Mouse (Mus musculus) spleen, adult 12 weeks (tissue): Measurements from ENCODE around the gene Blm.
A peak's percentile ranks its signal among the peaks of the same experiment; 100 is the strongest.
"Not testable (repeated sequence)": the region's sequence is repeated elsewhere in the genome, so short reads cannot be mapped to it uniquely, and the experiment has no call there.

Experiments
- DNase-seq: peaks from one replicate; pipeline ENCODE4 v3.0.0; 2022; ENCODE audit warnings: low spot score

The Blm gene

DNA sequence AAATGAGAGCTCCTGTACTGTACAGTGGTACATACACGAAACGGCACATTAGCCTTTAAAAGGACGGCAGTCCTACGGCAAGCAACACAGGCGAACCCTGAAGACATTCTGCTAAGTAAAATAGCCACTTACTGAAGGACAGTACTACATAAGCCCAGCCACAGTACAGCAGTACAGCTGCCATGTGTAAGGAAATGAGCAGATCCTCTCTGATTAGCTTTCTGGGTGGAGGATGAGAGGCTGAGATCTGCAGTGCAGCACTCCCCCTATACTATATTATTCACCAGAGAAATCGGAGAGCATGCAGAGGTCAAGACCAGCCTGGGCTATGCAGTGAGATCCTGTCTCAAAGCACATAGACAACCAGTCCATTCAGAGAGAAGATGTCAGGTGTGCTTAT lies 3.8 kb downstream of the Blm start:
- DNase-seq = no peak

DNA sequence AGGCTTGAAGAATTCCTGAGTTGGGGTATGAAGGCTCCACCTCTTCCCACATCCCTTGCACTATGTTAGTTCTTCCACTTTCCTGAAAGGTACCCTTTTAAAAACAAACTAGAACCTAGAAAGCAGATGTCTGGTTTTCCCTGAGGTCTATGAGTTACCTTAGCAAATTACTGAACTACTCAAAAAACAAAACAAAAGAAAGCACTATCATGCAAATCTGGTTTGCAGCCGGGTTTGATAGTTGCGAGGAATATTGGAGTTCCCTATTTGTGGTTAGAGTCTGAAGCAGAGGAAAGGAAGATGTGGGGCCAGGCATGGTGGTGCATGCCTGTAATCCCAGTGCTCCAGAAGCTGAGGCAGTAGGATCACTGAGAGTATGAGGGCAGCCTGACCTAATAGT lies 4.3 kb downstream of the Blm start:
- no peak for DNase-seq

DNA sequence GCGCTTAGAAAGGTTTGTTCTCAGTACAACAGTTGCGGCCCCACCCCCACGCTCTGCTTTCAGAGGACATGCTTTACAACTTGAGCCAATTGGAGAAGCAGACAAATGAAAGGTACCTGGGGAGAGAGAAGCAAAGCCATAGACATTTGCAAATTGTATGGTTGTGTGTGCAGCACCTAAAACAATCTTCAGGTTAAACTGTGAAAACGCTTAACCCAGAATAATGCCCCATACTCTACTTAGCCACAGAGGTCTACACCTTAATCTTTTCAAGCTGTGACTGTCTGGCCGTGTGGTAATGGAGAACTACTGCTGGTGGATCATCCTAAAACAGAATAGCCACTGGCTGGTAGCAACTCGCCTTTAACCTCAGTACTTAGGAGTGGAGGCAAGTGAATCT lies 8.2 kb downstream of the Blm start:
- no peak for DNase-seq

DNA sequence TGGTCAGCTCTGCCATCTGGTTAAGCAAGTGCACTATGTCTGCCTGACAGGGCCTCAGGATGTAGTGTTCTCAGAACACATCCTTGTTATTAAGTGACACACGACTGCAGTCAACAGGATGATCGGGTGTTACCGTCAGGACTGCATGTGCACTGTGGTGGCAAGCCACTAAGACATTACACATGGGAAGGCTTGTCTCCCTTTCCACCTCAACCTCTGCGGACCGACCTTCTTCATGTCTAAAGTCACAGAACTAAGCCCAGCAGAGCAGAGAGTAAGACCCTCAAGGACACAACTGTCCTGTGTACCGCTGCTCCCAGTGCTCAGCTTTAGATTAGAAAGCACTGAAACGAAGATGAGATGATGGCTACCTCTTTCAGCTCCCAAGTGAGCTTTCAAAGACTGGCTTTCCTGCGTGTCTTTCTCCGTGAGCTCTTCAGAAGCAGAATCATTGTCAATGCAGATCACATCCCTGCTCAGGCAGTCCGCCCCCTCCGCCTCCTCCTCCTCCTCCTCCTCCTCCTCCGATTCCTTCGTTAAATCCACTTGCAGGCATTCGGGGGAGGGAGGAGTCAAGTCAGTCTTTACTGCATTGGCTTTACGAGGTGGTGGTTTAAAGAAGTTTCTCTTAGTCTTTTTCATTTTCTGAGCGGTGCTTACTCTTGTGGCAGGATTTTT lies 22.4 kb downstream of the Blm start:
- no peak for DNase-seq

DNA sequence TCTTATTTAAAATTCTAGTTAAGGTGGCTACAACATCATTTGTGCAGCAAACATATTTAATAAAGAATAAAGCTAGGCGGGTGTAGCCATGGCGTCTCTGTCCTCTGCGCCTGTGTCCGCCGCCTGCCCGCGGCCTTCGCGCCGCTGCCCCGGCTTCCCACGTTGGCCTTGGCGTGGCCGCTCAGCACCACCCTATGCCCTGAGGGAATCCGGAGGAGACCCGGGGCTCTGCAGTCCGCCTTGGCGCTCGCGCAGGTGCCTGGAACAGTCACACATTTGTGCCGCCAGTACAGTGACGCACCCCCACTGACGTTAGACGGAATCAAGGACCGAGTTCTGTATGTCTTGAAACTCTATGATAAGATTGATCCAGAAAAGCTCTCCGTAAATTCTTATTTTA lies 27.2 kb downstream of the Blm start:
- not testable (repeated sequence) for DNase-seq

DNA sequence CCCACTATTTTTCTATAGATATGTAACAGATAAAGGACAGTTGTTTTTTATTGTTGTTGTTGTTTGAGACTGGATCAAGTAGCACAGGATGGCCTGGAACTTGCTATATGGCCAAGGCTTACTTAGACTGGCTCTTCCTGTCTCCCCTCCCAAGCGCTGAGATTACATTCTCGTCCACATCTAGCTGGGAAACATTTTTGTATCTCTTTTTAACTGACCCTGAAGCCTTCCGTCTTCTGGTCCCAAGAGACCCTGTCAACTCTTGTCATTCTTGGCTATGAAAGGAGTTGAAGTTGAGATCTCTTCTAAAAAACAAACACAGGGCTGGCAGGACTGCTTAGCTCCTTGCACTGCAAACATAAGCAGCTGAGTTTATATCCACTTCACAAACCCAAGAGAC lies 28.9 kb downstream of the Blm start:
- no peak for DNase-seq

DNA sequence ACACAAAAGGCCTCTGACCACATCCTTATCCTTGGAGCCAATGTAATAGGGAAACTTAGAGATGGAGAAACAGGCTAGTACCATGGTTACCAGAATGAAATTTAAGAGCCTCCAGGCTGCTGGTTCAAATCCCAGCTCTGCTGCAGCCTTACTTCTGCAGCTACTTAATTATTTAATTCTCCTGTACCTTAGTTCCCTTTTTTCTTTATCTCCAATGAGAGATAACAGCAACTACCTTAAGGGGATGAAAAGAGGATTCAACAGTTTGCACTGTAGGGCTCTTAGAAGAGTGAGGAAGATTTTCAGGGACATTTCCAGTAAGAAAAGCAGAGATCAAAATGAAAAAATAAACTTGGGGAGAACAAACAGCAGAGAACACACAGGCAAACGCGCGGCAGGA lies 30.0 kb downstream of the Blm start:
- no peak for DNase-seq

DNA sequence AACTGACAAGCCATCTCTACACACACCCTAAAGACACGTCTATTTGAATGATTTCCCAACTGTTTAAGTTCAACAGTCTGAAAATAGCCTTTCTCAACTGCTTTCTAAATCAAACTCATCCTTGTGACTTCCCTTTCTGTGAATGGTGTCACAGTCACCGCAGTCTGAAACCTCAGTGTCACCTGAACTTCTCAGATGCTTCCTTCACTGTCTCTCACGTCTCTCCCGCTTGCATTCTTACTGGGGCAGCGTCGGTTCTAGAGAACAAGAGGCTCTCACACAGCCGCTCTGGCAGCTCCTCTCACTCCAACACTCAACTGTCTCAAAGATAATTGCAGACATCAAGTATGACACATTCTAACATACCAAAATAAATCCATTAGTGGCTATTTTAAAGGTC lies 33.9 kb downstream of the Blm start:
- DNase-seq = no peak

DNA sequence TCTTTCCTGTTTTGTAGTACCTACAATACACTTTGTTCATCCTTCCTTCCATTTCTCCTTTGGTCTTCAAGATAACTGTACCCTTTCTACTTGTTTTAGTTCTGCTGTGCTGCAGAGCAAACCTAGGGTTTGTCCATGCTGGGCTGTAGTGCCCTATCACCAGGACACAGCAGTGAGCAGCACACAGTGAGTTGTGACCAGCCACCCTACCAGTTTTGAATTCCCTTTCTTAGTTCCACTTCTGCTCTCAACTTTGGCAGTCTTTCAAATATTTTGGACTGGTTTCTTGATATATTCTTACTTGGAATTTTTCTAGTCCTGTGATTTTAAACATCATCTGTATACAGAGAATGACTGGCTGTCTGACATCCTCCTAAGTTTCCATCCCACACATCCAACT lies 34.8 kb downstream of the Blm start:
- DNase-seq = no peak

DNA sequence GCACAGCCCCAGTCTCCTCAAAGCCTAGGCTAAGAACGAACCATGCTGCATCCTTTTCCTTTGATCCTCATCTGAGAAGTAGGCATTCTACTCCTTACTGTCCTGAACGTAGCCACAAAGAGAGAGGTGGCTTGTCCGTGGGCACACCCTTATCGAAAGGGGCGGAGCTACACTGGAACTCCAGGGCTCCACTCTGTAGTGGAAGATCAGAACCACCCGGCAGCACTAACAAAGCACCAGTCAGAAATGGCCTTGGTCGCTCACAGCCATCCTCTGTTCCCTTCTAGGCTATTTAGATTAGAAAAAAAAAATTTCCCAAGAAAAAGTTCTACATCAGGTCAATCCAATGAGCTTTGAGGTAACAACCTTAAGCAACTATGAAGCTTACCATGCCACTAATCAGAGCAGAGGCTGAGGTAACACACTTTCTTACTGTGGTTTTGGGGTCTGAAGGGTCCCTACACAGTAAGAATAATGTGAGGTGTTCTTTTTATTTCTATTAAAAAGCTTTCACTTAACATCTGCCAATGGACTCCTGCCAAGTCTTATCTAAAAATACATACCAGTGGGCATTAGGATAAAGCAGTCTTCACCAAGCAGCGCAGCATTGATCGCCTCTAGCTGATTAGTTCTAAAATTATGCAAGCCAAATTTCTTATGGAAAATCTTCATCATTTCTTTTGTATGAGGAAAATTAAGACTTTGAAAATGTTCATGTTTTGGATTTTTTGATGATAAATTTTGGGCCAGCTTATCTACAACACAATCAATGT lies 35.5 kb downstream of the Blm start:
- DNase-seq = peak; percentile 44

DNA sequence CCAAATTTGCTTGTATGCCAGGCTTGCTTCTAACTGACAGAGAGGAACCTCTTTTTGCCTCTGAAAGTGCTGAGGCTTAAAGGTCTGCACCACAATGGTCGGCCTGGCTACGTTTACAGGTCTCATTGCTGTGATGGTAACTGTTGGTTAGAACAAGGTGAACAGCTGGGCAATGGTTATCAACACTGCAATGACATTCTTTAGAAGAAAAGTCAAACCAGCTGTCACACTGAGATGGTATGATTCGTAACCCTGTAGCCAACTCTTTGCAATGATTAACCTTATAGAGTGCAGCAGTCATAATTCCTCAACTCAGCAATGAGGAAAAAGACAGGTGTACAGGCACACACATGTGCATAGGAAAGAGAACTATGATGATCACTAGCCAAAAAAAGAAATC lies 38.3 kb downstream of the Blm start:
- no peak for DNase-seq

DNA sequence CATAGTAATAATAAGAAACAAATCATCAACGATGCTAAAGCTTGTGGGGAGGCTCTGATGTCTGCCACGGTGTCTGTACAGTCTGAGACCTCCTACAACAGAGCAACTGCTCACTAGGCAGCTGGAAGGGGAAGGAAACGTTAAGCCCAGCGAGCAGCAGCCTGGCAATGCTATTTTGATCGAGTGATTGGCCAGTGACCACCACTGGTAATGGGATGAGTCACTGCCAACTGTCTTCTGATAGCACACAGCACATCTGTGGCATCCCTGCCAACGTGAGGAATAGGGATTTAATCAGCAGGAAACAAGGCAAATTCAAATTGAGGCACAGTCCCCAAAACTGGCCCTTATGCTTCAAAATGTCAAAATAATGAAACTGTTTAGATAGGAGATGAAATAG lies 39.7 kb downstream of the Blm start:
- DNase-seq = no peak

DNA sequence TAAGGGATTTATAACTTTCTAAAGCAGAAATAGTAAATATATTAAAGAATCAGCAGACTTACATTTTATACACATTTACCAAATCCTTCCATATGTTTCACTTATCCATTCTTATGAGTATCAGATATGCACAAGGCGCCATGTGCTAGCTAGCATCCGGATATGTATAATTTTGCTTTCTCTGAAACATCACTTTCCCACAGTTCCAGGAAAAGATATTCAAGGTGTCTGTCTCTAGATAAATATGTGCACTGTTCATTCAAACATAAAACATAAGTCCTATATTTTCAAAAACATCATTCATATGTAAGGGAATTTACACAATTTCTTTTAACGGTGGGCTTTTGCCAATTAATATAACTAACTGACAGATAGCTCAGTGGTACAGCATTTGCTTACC lies 42.9 kb downstream of the Blm start:
- DNase-seq = no peak

DNA sequence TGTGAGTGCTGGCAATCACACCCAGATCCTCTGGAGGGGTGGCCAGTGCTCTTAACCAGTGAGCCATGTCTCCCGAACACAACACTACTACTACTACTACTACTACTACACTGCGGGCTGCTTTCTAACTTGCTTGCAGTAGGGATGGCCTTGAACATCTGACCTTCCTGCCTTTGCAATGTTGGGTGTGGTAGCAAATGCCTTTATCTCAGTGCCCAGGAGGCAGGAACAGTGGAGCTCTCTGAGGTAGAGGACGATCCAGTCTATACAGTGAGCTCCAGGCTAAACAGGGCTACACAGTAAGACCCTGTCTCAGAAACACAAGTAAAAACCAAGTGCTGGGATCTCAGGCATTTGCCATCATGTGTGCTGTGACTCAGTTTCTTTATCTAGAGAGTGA lies 43.8 kb downstream of the Blm start:
- DNase-seq = peak; percentile 11

DNA sequence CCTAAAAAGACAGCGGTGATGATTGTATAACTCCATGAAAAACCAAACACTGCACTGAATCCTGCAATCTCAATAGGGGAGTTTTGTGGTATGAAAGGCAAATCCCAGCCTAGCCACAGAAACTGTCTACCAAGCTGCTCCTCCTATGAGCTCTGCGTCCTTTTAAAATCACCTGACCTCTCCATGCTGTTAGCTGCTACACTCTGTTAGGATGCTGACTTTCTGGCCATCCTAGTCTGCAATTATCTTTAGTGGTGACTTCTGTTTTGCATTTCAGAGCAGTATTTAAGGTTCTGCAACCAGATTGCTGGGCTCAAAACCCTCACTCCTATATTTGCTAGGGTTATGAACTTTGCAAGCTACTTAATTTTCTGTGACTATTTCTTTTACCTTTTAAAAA lies 44.6 kb downstream of the Blm start:
- no peak for DNase-seq

DNA sequence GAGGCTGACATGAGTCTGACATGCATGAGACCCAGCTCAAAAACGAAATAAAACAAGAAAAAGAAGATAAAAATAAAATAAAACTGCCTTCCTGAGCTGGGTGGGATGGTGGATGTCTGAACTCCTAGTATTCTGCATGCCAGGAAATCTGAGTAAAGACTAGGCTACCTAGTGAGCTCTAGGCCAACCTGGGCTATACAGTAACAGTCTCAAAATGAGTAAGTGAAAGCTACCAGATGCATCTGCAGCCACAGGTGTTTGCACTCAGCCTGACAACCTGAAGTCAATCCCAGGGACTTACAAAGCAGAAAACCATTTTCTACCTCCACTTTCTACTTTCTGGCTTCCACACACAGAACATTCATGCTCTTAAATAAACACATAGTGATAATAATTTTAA lies 45.5 kb downstream of the Blm start:
- no peak for DNase-seq

DNA sequence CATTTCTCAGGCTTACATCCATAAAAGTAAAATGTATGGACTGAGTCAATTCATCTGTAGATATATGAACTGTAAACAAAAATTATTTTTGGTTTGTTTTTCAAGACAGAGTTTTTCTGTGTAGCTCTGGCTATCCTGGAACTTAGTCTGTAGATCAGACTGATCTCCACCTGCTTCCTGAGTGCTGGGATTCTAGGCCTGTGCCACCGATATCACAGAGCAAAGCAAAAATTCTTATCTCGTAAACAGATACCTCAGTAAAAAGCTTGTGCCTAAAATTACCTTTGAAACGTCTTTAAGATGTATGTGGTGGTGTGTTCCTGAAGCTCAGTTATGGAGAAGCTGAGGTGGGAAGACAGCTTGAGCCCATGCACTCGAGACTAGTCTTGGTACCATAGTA lies 47.7 kb downstream of the Blm start:
- DNase-seq = no peak

DNA sequence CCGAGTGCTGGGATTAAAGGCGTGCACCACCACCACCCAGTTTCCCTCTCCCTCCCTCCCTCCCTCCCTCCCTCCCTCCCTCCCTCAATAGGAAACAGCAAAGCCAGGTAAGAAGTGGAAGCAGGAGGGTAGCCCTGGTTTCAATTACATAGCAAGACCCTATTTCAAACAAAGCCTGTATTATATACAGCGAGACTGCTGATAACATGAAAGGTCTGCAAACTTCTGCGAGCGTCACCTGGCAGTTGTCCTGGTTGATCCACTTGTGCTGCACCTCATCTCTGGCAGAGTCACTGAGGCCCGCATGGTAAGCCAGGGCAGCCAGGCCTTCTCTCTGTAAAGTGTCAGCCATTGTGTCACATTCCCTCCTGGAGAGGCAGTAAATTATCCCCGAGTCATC lies 54.8 kb downstream of the Blm start:
- no peak for DNase-seq

DNA sequence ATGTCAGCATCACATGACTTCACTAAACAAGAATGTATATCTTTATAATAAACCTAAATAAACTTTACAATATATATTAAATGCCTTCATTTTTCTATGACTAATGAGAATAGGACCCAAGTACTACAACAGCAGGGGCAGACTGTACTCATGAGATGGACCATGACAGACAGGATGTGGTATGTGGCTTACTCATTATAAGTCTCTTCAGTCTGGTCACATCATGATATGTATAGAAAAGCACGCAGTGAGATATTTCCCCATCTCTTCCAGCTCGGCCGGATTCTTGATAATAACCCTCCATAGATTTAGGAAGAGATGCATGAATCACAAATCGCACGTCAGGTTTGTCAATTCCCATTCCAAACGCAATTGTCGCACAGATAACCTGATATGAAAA lies 61.1 kb downstream of the Blm start:
- DNase-seq = no peak

DNA sequence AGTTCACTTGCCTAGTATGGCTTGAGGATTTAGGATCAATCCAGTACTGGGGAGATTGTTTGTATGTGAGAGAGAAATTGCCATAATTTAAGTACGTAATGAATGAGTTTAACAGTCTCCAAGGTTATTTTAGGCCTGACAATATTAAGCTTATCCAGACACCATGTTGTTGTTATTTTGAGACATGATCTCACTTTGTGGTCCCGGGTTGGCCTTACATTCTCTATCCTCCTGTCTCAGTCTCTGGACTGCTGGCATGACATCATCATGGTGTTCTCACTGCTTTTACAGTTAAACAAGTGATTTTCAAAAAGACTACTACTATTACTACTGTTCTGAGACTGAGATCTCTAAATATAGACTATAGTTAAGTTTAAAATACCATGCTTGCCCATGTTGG lies 66.1 kb downstream of the Blm start:
- DNase-seq = no peak

DNA sequence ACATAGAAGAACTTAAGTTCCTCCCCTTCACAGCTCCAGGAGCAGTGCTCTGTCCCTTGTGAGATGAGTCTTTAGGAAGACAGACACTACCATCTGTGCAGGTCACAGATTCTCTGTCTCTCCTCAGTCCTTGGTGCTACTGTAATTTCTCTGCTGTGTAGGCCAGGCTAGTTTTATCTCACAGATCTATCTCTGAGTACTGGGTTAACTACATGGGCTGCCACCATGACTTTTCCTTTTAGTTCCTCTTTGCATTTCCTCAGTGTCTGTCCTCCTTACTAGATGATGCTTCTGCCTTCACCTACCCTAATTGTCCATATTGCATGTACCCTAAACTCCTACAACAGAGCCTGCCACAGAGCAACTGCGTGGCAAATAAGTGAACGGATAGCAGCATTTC lies 67.6 kb downstream of the Blm start:
- no peak for DNase-seq

DNA sequence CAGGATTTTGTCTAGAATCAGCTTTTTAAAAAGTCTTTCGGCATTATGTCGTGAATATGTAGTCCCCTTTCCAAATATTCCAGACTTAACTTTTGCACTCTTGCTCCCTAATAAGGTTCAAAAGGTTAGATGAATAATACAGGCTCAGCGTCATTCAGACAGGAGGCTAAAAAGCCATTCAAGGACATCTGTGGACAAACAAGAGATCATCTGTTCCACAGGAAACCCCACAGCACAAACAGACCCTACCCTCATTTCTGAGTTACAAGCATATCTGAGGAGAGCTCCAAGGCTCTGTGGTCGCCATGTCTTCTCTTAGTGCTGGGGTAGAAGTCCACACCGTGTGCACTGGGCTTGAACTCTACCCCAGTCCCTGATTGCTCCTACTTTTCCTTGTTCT lies 70.1 kb downstream of the Blm start:
- DNase-seq = no peak

DNA sequence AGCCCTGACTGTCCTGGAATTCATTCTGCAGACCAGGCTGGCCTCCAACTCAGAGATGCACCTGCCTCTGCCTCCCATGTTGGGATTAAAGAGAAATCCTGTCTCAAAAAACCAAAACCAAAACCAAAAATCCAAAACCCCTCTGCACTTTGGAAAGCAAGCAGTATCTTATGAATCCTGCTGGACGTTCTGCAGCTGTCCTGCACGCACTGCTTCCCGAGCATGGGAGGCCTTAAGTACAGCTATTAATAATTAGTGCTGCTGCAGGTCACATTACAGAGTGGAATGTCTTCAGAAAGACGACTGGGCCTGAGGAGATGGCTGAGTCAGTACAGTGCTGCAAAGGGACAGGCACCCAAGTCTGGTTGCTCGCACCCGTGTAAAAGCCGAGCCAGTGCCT lies 73.0 kb downstream of the Blm start:
- DNase-seq = no peak

DNA sequence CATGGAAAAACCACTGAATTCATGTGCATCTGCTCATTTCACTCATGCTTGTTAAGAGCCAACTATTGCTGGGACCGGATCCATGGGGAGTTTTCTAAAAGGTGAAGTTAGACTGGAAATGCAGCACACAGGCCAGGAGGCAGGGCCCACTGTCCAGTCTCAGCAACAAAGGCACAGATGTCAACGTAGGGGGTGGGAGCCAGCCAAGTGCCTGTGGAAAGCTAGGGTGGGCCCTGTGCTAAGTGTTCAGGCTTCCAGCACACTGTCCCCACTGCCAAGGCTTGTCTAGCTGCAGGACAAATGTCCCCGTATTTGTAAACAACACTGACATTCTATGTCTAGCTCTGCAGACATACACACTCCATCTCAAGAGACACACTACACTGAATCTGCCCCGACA lies 74.0 kb downstream of the Blm start:
- no peak for DNase-seq
